Mouse (Mus musculus) adrenal gland, postnatal 4 days (tissue): ENCODE measurements around the gene Pabpc1l. TPM values are rescaled to one million over a fixed set of nuclear protein-coding genes. Genes with fewer than 3 reads are reported as not detected.

Experiments
- DNase-seq, 2 experiments: peaks; one replicate each; pipeline ENCODE4 v3.0.0; 2021 to 2022; ENCODE audit warnings: low spot score in 2 of 2, mixed read lengths in 2 of 2
- long read RNA-seq, 2 experiments: library from polyadenylated mRNA; stranded (forward); transcript quantifications; one replicate each; pipeline ENCODE4 v2.0.0; 2021
- total RNA-seq, 2 experiments: library from RNA; stranded (reverse); gene quantifications; 2 replicates each; pipeline ENCODE4 v1.2.3; 2021

The Pabpc1l gene
- total RNA-seq, result 1 to 10 TPM; 3.6 to 3.8 TPM
- long read RNA-seq, experiment 1, partial matches to known transcripts, result 0 of 2 reads
- long read RNA-seq, experiment 1, other reads (novel, unspliced or antisense), result 1 of 2 reads
- long read RNA-seq, experiment 2, partial matches to known transcripts, result 0 of 3 reads
- long read RNA-seq, experiment 2, other reads (novel, unspliced or antisense), result 3 of 3 reads

DNA sequence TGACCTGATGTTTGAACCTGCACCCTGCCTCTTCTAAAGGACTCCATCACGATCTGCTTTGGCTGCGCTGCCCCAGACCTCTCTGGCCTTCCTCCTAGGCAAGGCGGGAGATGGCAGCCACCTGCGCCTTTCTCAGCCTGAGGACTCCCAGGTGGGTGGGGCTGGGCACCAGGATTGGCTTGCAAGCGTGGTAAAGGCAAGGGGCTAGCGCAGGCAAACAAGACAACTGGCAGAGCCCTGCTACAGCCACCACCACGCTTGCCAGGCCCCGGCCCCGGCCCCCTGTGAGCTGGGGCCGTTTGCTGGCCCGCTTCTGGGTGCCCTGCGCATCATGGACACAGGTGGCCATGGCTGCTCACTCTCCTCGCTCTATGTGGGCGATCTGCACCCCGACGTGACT is at the start of gene Pabpc1l:
Gene Pabpc1l, plus strand, starts transcription at position 301 of the 400 bp plus-strand sequence.
- DNase-seq, result no peak

DNA sequence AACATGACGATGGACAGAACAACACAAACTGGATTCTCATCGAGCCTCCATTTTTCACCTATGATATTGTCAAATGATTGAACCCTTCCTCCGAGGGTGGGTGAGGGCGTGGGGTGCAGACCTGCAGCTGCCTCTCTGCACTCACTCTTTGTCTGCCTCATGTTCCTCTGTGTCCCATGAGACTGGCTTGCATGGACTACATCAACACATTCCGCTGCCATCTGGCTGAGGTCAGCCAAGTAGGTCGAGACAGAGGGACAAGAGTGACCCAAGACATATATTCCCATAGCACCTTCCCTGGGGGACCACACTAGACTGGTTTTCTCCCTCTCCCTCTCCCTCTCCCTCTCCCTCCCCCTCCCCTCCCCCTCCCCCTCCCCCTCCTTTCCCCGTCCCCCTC is 48.8 kb upstream of the Pabpc1l start:
- DNase-seq, result no peak

DNA sequence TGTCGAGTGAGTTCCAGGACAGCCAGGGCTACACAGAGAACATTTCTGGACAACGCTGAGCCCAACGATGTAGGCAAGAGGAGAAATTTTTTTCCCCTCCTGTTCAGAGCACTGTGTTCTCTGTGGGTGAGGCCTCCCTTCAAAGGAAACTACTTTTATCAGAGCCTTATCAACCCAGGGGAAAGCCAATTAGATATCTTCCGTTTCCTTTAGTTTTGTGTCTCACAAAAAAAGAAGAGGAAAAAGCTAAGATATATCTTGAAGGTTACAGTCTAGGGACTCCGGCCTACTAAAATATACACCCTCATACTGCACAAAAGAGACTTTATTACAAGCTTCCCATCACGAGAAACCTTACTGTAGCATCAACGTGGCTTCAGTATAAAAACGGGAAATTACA is 38.0 kb upstream of the Pabpc1l start:
- no peak for DNase-seq

DNA sequence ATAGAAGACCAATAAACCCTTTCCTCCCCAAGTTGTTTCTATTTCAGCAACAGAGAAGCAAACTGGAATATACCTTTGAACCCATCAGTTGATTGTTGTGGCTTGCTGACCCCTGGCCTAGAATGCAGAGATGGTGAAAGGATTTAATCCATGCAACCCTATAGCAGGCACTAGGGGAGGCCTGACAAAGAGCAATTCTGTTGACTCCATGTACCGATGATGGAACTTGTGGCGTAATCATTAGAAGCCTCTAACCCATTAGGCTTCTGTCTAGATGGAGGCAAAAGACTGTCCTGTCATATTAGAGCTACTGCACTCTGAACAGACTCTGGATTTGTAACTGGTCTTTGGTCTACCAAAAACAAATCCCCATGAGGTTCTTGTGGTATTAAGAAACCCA is 32.4 kb upstream of the Pabpc1l start:
- DNase-seq, result no peak

DNA sequence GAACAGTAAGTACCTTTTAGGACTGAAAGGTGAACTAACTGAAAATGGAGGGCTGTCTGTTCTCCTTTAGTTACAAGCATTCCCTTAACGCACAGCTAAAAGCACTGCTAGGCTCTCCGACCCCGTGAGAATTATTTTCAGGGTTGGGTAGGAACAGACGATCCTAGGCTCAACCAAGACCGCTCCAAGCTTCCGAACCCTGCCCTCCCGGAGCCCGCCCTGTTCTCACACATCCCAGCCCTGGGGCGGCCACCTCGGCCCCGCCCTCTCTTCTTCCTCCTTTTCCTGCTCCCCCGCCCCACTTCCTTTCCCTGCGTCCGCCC is 30.6 kb upstream of the Pabpc1l start, which contains the start of gene Ywhab:
Gene Ywhab, plus strand, starts transcription at position 307 of the 323 bp plus-strand sequence.
- DNase-seq, result no peak

DNA sequence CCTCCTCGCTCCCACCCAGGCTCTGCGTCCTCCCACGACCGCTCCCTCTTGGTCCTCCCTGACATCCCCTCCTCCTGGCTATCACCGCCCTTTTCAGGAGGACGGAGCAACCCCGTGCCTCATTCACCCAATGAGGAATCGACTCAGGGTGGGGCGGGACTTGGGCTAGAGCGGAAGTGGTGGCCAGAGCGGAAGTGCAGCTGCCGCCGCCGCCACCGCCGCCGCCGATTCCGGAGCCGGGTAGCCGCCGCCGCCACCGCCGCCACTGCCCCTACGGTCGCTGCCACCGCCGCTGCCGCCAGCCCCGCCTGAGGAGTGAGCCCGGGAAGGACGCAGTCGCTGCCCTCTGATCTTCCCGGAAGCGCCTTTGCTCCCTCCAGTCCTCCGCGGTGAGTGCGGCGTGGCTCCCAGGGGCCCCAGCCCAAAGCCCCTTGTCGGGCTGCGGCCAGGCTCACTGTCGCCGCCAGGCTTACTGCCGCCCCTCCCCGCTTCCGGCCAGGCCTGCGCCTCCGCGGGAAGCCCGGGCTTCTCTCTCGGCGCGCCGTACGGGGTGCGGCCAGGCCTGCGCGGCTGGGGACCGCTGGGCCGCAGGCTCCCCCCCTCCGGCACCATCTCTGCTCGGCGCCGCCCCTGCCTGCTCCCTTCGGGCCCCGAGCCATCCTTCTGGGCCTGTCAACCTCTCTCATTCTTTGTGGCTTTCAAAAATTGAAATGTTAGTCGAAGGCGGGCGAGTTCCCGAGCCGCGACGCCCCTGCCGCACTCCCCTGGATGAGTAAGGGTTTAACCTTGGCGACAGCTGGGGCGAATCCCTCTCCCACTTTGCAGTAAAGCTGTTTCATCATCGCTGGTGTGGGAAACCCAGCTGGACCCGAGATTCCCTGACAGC is 30.0 kb upstream of the Pabpc1l start:
- peak; percentile 74 to 94 for DNase-seq

DNA sequence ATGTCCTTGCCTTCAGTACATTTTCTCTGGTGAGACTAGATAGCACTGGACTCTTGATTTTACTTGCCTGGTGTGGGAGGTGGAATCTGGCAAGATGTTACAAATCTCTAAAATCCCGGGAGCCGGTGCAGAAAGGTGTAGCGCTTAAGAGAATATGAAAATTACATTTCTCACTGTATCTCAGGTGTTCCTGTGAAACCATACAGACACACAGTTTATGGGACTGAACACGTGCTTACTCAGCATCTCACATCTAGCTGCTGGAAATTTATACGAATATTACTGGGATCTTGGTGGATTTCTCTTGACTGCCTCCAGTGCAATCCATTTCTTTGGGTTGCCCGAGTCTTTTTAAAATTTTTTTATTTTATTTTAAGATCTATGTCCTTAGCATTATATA is 29.0 kb upstream of the Pabpc1l start:
- DNase-seq, result no peak

DNA sequence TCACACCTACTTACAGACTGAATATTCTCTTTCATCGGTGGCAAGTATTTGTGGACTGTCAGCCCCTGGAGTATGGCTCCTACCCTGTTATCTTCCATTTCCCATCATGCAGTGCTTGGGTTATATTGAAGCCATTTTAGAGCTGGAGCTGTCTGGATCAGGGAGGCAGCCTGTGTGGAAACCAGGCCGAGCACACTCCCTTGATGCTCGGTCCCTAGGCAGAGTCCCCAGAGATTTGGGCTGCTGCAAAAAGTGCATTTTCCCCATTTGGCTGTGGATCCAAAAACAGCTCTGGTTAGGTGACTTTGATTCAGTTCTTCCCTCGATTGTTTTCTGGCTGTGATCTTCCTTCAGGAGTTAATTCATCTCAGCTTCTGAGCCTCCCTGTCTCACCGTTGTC is 28.4 kb upstream of the Pabpc1l start:
- DNase-seq, result no peak

DNA sequence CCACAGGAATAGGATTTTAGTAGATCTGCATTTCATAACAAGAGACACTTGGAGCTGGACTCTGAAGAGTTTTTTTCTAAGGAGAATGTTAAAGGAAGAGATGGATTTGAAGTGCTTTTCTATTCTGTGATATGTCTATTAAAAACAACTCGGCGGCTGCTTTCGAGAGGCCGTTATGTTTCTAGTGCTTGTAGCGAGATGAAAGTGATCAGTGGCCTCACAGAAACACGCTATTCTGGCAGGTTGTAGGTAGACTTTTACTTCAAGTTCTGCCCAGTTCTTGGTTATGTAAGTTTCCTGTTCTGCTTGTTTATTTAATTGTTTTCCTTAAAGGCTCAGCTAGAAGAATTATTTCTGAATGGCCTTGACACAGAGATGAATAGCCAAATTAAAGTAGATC is 26.3 kb upstream of the Pabpc1l start:
- DNase-seq, result no peak

DNA sequence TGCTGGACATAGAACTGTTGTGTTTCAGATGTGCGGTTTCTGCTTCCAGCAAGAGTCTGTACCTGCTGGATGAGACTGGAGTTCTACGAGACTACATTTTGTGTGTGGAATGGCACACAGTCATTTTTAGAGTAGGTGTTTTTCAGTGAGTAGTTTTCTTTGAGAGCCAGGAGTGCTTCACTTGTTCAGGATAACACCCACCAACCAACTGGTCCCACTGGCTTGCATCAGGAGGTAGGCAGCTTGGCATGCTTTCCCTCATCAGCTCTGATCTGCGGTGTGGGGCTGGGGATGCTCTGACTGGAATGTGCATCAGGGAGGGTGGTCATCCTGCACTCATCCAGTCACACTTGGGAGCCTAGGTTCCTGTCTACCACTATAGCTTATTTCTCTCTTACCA is 22.6 kb upstream of the Pabpc1l start:
- no peak for DNase-seq

DNA sequence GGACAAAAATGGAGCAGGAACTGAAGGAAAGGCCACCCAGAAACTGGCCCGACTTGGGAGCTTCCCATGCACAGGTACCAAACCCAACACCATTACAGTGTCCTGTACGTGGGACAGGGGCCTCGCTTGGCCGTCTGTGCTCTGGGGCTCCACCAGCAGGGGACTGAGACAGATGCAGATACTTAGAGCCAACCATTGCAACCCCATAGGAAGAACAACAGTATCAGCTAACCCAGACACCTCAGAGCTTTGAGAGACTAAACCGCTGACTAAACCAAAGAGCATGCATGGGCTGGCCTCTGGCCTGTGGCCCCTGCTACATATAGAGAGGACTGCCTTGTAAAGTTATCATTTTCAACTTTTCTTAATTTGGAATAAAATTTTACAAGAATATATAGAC is 20.7 kb upstream of the Pabpc1l start:
- DNase-seq, result no peak

DNA sequence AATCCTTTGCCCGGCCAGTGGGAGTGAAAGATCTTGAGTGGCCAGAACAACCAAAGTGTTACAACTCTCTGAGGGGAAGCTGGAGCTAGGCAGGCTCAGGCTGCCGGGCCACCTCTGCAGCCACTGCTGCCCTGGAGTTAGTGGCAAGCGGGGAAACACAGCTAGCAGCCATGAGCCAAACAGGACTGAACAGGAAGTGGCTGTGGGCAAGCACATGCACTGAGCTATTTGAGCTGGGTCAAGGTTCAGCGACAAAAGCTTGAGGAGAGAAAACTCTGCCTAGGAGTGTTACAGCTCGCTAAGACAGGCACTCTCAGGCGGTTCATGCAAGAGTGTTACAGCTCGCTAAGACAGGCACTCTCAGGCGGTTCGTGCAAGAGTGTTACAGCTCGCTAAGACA is 18.3 kb upstream of the Pabpc1l start:
- no peak for DNase-seq

DNA sequence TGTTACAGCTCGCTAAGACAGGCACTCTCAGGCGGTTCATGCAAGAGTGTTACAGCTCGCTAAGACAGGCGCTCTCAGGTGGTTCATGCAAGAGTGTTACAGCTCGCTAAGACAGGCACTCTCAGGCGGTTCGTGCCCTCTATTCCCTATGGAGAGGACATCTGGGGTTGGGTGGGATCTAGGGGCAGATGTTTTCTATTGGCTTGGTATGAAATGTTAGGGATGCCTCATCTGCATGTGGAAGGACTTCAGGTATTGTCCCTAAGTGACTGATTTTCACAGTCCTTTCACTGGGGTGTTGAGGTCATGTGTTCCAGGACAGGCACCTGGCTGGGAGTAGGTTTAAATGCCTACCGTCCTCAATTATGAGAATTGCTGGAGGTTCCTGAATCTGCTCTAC is 17.7 kb upstream of the Pabpc1l start:
- no peak for DNase-seq

DNA sequence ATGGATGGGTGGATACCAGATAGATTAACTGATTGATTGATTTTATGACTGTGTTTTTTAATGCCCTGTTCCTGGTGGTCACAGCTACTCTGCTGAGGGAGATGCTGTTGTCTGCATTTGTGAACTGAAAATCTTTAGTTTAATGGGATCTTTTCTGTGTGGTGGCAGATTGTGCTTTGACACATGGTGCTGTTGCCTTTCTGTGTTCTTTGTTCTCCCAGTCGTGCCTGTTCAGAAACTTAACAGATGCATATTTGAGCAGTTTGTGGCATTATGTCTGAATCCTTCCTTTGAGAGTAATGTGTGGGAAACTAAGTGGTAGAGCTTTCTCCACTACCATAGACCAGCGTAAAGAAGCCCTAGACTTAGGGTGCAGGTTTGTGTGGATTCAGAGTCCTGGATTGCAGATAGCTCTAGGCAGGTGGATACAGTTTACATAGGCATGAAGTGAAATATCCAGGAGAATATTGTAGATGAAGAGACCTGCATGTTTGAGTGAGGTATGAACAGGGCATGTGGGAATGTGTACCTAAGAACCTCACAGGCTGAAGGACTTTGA is 17.2 kb upstream of the Pabpc1l start:
- no peak for DNase-seq

DNA sequence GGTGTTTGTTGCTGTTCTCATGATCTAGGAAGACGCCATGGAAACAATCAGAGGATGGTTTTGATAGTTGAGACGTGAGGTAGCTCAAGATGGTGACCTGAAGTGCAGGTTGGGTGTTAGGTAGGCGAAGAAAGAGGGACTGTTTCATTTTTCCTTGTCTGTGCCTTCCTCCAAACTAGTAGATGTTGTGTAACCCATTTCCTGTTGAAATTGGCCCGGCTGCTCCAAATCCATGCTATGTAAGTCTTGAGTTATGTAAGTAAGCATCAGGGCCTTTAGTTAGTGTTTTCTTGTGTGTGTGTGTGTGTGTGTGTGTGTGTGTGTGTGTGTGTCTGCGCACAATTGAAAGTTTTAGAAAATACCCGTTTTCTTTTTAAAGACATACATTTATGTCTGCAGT is 16.0 kb upstream of the Pabpc1l start:
- DNase-seq, result no peak

DNA sequence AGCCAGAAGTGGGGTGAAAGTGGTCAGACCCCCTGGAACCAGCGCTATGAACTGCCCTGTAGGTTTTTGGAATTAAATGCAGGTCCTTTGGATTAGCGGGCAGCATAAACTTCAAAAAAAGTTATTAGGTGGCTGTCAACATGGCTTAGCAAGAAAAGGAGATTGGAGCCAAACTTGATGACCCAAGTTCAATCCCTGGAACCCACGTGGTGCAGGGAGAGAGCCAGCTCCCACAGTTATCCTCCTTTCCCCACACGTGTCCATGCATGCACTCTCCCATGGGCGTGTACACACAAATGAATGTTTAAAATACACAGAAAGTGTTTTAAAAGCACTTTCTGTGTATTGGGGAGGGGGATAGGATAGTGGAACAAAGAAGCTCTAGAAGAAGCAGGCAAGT is 14.8 kb upstream of the Pabpc1l start:
- no peak for DNase-seq

DNA sequence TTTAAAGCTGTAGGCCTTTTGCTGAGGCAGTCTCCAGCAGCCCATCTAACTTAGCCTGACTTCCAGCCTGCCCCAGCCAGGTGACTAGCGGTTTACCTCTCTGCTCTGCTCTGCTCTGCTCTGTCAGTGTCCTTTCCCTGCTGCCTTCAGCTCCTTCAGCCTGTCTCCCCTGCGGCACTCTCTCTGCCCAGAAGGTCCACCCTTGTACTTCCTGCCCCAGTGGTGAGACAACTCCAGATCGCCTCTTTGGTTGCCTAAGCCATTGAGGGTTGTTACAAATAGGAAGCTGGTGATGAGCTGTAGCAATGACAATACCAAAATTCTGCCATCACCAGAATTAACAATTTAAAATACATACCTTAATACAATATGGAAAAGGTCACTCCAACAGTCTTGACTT is 14.3 kb upstream of the Pabpc1l start:
- no peak for DNase-seq

DNA sequence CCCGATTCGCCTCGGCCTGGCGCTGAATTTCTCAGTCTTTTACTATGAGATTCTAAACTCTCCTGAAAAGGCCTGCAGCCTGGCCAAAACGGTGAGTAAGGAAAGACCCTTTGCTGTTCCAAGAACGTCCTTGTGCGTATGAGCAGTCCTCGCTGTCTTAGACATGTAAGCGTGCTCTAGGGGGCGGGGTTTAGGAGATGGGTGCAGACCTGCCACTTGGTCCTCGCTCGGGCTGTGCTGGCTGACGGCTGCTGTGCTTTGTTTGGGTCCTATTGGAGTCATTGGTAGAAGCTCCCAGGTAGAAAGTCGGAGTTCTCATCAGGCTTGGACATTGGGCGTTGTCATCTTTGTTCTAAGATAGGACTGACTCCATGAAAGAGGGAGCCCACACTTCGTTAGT is 9.9 kb upstream of the Pabpc1l start:
- no peak for DNase-seq

DNA sequence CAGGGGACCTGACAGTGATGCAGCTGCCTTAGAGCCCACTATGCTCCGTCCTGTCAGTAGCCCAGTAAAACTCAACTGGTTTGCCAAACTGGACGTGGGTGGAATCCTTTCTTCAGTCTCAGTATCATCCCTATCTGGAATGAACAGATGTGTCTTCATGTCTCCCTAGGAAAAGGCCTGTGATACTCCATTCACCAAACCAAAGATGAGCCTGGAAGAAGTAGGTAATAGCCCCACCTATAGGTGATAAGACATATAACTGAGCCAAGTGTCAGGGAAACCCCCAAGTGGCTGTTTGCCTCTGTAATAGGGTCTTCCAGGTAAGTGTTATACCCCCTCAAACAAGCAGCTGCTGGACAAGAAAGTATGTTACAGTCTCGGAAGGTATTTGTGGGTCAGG is 6.3 kb upstream of the Pabpc1l start:
- DNase-seq, result no peak

DNA sequence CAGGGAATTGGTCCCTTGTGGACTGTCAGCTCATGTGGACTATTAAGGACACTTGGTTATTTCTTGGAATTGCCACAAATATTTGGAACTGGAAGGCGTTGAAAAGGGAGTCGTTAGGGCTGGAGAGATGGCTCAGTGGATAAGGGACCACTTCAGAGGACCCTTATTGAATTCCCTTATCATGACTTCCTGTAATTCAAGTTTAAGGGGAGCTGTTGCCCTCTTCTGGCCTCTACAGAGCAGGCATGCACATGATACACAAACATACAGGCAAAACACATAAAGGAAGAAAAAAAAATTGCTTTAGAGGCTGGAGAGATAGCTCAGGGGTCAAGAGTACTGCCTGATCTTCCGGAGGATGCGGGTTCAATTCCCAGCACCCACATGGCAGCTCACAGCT is 5.3 kb upstream of the Pabpc1l start:
- no peak for DNase-seq

DNA sequence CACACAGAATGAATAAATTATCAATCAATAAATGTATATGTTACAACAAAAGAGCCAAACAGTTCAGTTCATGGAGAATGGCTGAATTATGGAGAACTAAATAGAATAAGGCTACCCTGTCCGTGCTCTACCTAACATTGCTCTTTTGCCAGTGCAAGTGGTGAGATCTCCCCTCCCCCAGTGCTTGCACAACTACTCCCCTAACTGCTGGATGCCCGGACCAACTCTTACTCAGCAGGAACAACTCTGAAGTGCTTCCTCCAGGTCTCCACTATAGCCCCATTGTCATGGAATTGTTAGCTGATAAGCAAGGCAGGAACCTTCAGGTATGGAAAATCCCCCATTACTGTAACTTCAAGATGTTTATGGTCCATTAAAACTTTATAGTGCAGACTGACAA is 3.1 kb upstream of the Pabpc1l start:
- DNase-seq, result no peak

DNA sequence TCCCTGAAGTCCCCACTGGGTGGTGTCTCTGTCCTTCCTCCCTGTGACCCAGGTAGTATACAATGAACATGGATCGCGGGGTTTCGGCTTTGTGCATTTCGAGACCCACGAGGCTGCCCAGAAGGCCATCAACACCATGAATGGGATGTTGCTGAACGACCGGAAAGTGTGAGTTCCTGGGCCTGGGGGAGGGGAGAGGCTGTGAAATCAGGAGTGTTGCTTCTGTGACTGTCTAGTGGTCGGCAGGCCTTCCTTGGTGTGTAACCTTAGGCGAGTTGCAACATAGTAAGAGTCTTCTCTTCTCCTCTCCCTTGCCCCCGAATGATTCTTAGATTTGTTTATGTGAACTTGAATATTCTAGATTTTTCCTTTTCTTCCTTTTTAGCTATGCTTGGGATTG is 5.9 kb downstream of the Pabpc1l start:
- no peak for DNase-seq

DNA sequence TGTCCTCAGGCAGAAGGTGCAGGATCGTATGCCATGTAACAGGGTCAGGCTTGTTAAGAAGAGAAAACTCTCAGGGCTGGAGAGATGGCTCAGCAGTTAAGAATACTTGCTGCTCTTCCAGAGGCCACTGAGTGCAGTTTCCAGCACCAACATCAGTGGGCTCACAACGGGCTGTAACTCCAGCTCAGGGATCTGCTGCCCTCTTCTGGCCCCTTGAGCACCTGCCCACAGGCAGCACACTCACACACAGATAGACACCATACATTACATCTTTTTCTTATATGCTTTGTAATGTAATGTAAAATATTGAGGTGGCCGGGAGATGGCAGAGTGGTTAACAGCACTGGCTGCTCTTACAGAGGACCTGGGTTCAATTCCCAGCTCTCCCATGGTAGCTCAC is 7.7 kb downstream of the Pabpc1l start:
- no peak for DNase-seq
